Mouse (Mus musculus) inflammation-experienced regulatory T-cells, adult 6 months (primary cell): ENCODE data around the gene Rbbp5. TPM values are rescaled to one million over a fixed set of nuclear protein-coding genes. Genes with fewer than 3 reads are reported as not detected.

ENCODE experiments used
- ATAC-seq: one replicate; pipeline ENCODE4 v1.8.0; 2017
- polyA plus RNA-seq, 3 experiments: library from polyadenylated mRNA; unstranded; fragments of 100-300 nt; shearing (Covaris generic); gene quantifications; one replicate each; pipeline ENCODE4 v1.2.1; 2017

Gene Rbbp5
- polyA plus RNA-seq, 3 experiments from 2014 or later, result 29.5 to 33.6 (median 31.0) TPM

- no peak for ATAC-seq
These were observed 64.8 kb downstream of the Rbbp5 start for GRCm38 (mm10) chr1:132541824-132542599.

- ATAC-seq, result no peak
These were observed 65.7 kb downstream of the Rbbp5 start, which contains the start of gene Cntn2 for GRCm38 (mm10) chr1:132542762-132543306. Gene Cntn2, minus strand, starts transcription at chr1:132543256.

DNA sequence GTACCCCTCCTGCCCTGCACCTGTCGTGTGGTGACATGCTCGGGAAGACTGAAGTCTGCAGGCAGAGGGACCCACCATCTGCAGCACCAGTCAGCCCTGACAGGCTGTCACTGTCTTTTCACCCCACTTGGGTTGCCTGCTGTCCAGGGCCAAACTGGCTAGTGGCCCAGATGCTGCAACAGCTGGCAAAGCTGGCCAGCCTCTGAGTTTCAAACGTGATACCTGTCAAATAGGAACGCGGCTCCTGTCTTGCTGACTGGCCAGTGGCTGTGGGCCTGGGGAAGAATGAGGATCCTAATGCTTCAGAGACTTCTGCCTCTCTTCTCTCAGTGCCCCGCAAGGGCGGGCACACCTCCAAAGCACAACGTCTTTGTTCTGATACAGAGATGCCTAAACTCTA lies 66.6 kb downstream of the Rbbp5 start:
- ATAC-seq, result no peak

Other genes with a start within 250 kb of the Rbbp5 start
- not detected for gene Gm10188, start 247.6 kb upstream of the Rbbp5 start, polyA plus RNA-seq
- not detected for gene Klhdc8a, start 178.7 kb upstream of the Rbbp5 start, polyA plus RNA-seq
- 1 to 10 TPM; 2.2 to 3.0 (median 2.6) TPM for gene Nuak2, start 161.2 kb upstream of the Rbbp5 start, polyA plus RNA-seq
- gene Tmcc2, start 86.1 kb upstream of the Rbbp5 start, polyA plus RNA-seq, result 1 to 10 TPM in 2 of 3 experiments, under 1 TPM in 1; 0.39 to 1.2 (median 1.2) TPM
- 1 to 10 TPM; 1.7 to 9.0 (median 5.9) TPM for gene Dstyk, start 59.8 kb upstream of the Rbbp5 start, polyA plus RNA-seq
- gene Tmem81, start 28.9 kb downstream of the Rbbp5 start, polyA plus RNA-seq, result 1 to 10 TPM; 3.9 to 6.3 (median 6.0) TPM
- not detected for gene Cntn2, start 65.9 kb downstream of the Rbbp5 start, polyA plus RNA-seq